Mouse (Mus musculus) midbrain, embryonic 12.5 days (tissue): ENCODE data around the gene Nxf1. TPM values are rescaled to one million over a fixed set of nuclear protein-coding genes. Genes with fewer than 3 reads are reported as not detected.
"Not testable (repeated sequence)": the region's sequence is repeated elsewhere in the genome, so short reads cannot be mapped to it uniquely, and the experiment has no call there.

Source experiments
- ATAC-seq: fragments of 200-750 bp; cut with Nextera tagmentation; 2 replicates; pipeline ENCODE4 v1.8.0; 2017; ENCODE audit warnings: low read depth, moderate TSS enrichment, moderate library complexity; ENCODE audit not compliant: low FRiP score
- H3K27ac ChIP-seq: fragments of 300-500 bp; sonication (generic); replicated peaks from 2 replicates; pipeline ENCODE4 v1.5.1; 2016; ENCODE audit warnings: mild to moderate bottlenecking
- H3K27me3 ChIP-seq: fragments of 300-500 bp; sonication (generic); 2 replicates; pipeline ENCODE4 v1.6.1; 2016; ENCODE audit warnings: mild to moderate bottlenecking
- H3K36me3 ChIP-seq: fragments of 300-500 bp; sonication (generic); 2 replicates; pipeline ENCODE4 v1.6.1; 2016
- H3K4me1 ChIP-seq: fragments of 300-500 bp; sonication (generic); 2 replicates; pipeline ENCODE4 v1.6.1; 2016
- H3K4me2 ChIP-seq: fragments of 300-500 bp; sonication (generic); replicated peaks from 2 replicates; pipeline ENCODE4 v1.6.1; 2016; ENCODE audit warnings: mild to moderate bottlenecking, moderate library complexity
- H3K4me3 ChIP-seq: fragments of 300-500 bp; sonication (generic); 2 replicates; pipeline ENCODE4 v1.5.1; 2016; ENCODE audit warnings: mild to moderate bottlenecking
- H3K9ac ChIP-seq: fragments of 300-500 bp; sonication (generic); replicated peaks from 2 replicates; pipeline ENCODE4 v1.6.1; 2016; ENCODE audit warnings: mild to moderate bottlenecking, moderate library complexity
- H3K9me3 ChIP-seq: fragments of 300-500 bp; sonication (generic); 2 replicates; pipeline ENCODE4 v1.6.1; 2016; ENCODE audit warnings: mild to moderate bottlenecking
- WGBS: fragments of 180-500 bp; shearing (Covaris S2); methylation state at CpG from one replicate; pipeline ENCODE4 v1.1.7; 2016; 5-methylcytosine and 5-hydroxymethylcytosine counted together
- polyA plus RNA-seq: library from polyadenylated mRNA; unstranded; fragments of >200 nt; fragmentation: Nextera tagmentation; extraction: Ambion mirVana; gene quantifications from 2 replicates; pipeline ENCODE4 v1.2.1, GENCODE M21; 2016

Nxf1 gene
- polyA plus RNA-seq, 1 experiment from 2014 or later, result 224 TPM

- 69% methylated on average over 8 of the region's 10 CpGs for WGBS
- Histone ChIP-seq H3K27me3 (no peaks in the 10 kb centered on the region), H3K9ac (no peak overlapping the region), H3K9me3 (no peaks in the 10 kb centered on the region), H3K4me3 (no peak overlapping the region), H3K4me1 (peaks cover 16% of the 10 kb centered on the region), H3K27ac (no peak overlapping the region), H3K4me2 (no peak overlapping the region), H3K36me3 (no peaks in the 10 kb centered on the region)
- ATAC-seq, result no peak
Measured at GRCm38 (mm10) chr19:8716767-8717475, 40.0 kb upstream of the Nxf1 start.

GRCm38 (mm10) chr19:8718357-8718756 lies 38.5 kb upstream of the Nxf1 start:
- no peaks in the 10 kb centered on the region for H3K27me3 ChIP-seq
- peaks cover 15% of the 10 kb centered on the region for H3K4me1 ChIP-seq
- no peaks in the 10 kb centered on the region for H3K9me3 ChIP-seq
- no peak overlapping the region for H3K4me2 ChIP-seq
- no peak for ATAC-seq
- 78% methylated on average over 3 of the region's 3 CpGs for WGBS
- no peaks in the 10 kb centered on the region for H3K36me3 ChIP-seq
- no peak overlapping the region for H3K27ac ChIP-seq
- no peak overlapping the region for H3K4me3 ChIP-seq
- H3K9ac ChIP-seq, result no peak overlapping the region

GRCm38 (mm10) chr19:8719037-8719436 lies 37.8 kb upstream of the Nxf1 start:
- H3K36me3 ChIP-seq, H3K27ac ChIP-seq: not testable (repeated sequence)

GRCm38 (mm10) chr19:8721378-8721777 lies 35.5 kb upstream of the Nxf1 start:
- ATAC-seq, result no peak
- WGBS, result 83% methylated on average over 1 of the region's 1 CpGs
- H3K4me2 ChIP-seq, result 0 out of 2 replicates have a peak overlapping the region, but pooled peaks have one; percentile 5

More at GRCm38 (mm10) chr19:8719037-8719436, 37.8 kb upstream of the Nxf1 start:
- H3K4me1 ChIP-seq, result peaks cover 15% of the 10 kb centered on the region
- H3K4me2 ChIP-seq, H3K9me3 ChIP-seq, H3K4me3 ChIP-seq, H3K9ac ChIP-seq, H3K27me3 ChIP-seq, ATAC-seq: not testable (repeated sequence)

GRCm38 (mm10) chr19:8722021-8722420 lies 34.9 kb upstream of the Nxf1 start:
- peak overlapping the region; percentile 82 for H3K4me3 ChIP-seq
- ATAC-seq, result no peak
- H3K27ac ChIP-seq, result no peak overlapping the region; the same call in 1 of the 2 replicates
- no peaks in the 10 kb centered on the region for H3K27me3 ChIP-seq
- H3K9me3 ChIP-seq, result no peaks in the 10 kb centered on the region
- WGBS, result 59% methylated on average over 4 of the region's 4 CpGs
- peak overlapping the region; percentile 82; the same call in 1 of the 2 replicates for H3K9ac ChIP-seq
- peaks cover 33% of the 10 kb centered on the region for H3K4me1 ChIP-seq
- peak overlapping the region; percentile 78 for H3K4me2 ChIP-seq
- H3K36me3 ChIP-seq, result peaks cover 22% of the 10 kb centered on the region

More at GRCm38 (mm10) chr19:8721378-8721777, 35.5 kb upstream of the Nxf1 start:
- peaks cover 30% of the 10 kb centered on the region for H3K4me1 ChIP-seq
- H3K27me3 ChIP-seq, result no peaks in the 10 kb centered on the region
- H3K4me3 ChIP-seq, result no peak overlapping the region
- H3K27ac ChIP-seq, result no peak overlapping the region
- H3K9ac ChIP-seq, result no peak overlapping the region
- H3K9me3 ChIP-seq, result no peaks in the 10 kb centered on the region
- peaks cover 21% of the 10 kb centered on the region for H3K36me3 ChIP-seq

GRCm38 (mm10) chr19:8722559-8722906 lies 34.3 kb upstream of the Nxf1 start:
- Histone ChIP-seq H3K9me3 (no peaks in the 10 kb centered on the region), H3K4me3 (peak overlapping the region; percentile 82), H3K27me3 (no peaks in the 10 kb centered on the region), H3K4me2 (peak overlapping the region; percentile 78), H3K27ac (peak overlapping the region; percentile 93), H3K36me3 (peaks cover 22% of the 10 kb centered on the region), H3K9ac (peak overlapping the region; percentile 82), H3K4me1 (peaks cover 33% of the 10 kb centered on the region)
- WGBS, result 1% methylated on average over 5 of the region's 5 CpGs
- peak; percentile 7; the same call in 1 of the 2 replicates for ATAC-seq

- peak within 1 kb of the TSS; percentile 96 for H3K9ac ChIP-seq
- H3K4me2 ChIP-seq, result peak within 1 kb of the TSS; percentile 78
- peak within 1 kb of the TSS; percentile 93 for H3K27ac ChIP-seq
- WGBS, result under 1% methylated on average over 50 of the region's 50 CpGs
- no peaks in the 10 kb centered on the region for H3K27me3 ChIP-seq
- H3K9me3 ChIP-seq, result no peaks in the 10 kb centered on the region
- H3K36me3 ChIP-seq, result peaks cover 22% of the 10 kb centered on the region
- H3K4me1 ChIP-seq, result peaks cover 33% of the 10 kb centered on the region
- H3K4me3 ChIP-seq, result peak within 1 kb of the TSS; percentile 82
- peak; percentile 96 for ATAC-seq
Measured at GRCm38 (mm10) chr19:8722907-8723573, 33.8 kb upstream of the Nxf1 start, which contains the start of gene Slc3a2. TSS of gene Slc3a2 (minus strand) at chr19:8723369.

- Histone ChIP-seq H3K9me3 (no peaks in the 10 kb centered on the region), H3K4me1 (peaks cover 33% of the 10 kb centered on the region), H3K4me3 (peak overlapping the region; percentile 82), H3K9ac (peak overlapping the region; percentile 96), H3K36me3 (peaks cover 22% of the 10 kb centered on the region), H3K27ac (peak overlapping the region; percentile 78), H3K27me3 (no peaks in the 10 kb centered on the region), H3K4me2 (peak overlapping the region; percentile 78)
- no peak for ATAC-seq
- under 1% methylated on average over 20 of the region's 20 CpGs for WGBS
Measured at GRCm38 (mm10) chr19:8723574-8724346, 33.1 kb upstream of the Nxf1 start.

- 1% methylated on average over 2 of the region's 2 CpGs for WGBS
- H3K4me2 ChIP-seq, result peak overlapping the region; percentile 78
- peak overlapping the region; percentile 96 for H3K9ac ChIP-seq
- H3K4me1 ChIP-seq, result peaks cover 33% of the 10 kb centered on the region
- no peaks in the 10 kb centered on the region for H3K27me3 ChIP-seq
- no peak for ATAC-seq
- H3K27ac ChIP-seq, result peak overlapping the region; percentile 78
- peaks cover 22% of the 10 kb centered on the region for H3K36me3 ChIP-seq
- H3K9me3 ChIP-seq, result no peaks in the 10 kb centered on the region
- H3K4me3 ChIP-seq, result peak overlapping the region; percentile 82
Measured at GRCm38 (mm10) chr19:8724392-8724791, 32.5 kb upstream of the Nxf1 start.

- Histone ChIP-seq H3K27ac (no peak overlapping the region), H3K9me3 (no peaks in the 10 kb centered on the region), H3K27me3 (no peaks in the 10 kb centered on the region), H3K36me3 (peaks cover 22% of the 10 kb centered on the region), H3K4me3 (peak overlapping the region; percentile 82), H3K4me2 (peak overlapping the region; percentile 78), H3K4me1 (peaks cover 33% of the 10 kb centered on the region), H3K9ac (peak overlapping the region; percentile 96)
- no peak for ATAC-seq
- 61% methylated on average over 4 of the region's 4 CpGs for WGBS
Measured at GRCm38 (mm10) chr19:8725081-8725613, 31.7 kb upstream of the Nxf1 start.

GRCm38 (mm10) chr19:8726609-8727390 lies 30.1 kb upstream of the Nxf1 start:
- Histone ChIP-seq H3K27me3 (no peaks in the 10 kb centered on the region), H3K9me3 (no peaks in the 10 kb centered on the region), H3K9ac (no peak overlapping the region), H3K27ac (no peak overlapping the region), H3K36me3 (peaks cover 22% of the 10 kb centered on the region), H3K4me2 (no peak overlapping the region), H3K4me3 (no peak overlapping the region), H3K4me1 (peaks cover 30% of the 10 kb centered on the region)
- 21% methylated on average over 3 of the region's 3 CpGs for WGBS
- ATAC-seq, result no peak
